Mouse (Mus musculus) activated CD4-positive, CD25-positive, alpha-beta regulatory T cell, adult 4 months (primary cell): ENCODE results near the gene Schip1. TPM values are rescaled to one million over a fixed set of nuclear protein-coding genes. Genes with fewer than 3 reads are reported as not detected.

Experiments used
- ATAC-seq: one replicate; pipeline ENCODE4 v1.8.0; 2017
- polyA plus RNA-seq, 2 experiments: library from polyadenylated mRNA; unstranded; fragments of 100-300 nt; shearing (Covaris generic); gene quantifications; one replicate each; pipeline ENCODE4 v1.2.1; 2017

The Schip1 gene
- polyA plus RNA-seq, 2 experiments from 2014 or later, result 0.22 TPM; not detected in 1

- no peak for ATAC-seq
Measured at GRCm38 (mm10) chr3:68513340-68514119, 448.9 kb downstream of the Schip1 start.

- ATAC-seq, result no peak
Measured at GRCm38 (mm10) chr3:68514120-68514497, 449.5 kb downstream of the Schip1 start.

GRCm38 (mm10) chr3:68514717-68515116 lies 450.1 kb downstream of the Schip1 start:
- ATAC-seq, result no peak

DNA sequence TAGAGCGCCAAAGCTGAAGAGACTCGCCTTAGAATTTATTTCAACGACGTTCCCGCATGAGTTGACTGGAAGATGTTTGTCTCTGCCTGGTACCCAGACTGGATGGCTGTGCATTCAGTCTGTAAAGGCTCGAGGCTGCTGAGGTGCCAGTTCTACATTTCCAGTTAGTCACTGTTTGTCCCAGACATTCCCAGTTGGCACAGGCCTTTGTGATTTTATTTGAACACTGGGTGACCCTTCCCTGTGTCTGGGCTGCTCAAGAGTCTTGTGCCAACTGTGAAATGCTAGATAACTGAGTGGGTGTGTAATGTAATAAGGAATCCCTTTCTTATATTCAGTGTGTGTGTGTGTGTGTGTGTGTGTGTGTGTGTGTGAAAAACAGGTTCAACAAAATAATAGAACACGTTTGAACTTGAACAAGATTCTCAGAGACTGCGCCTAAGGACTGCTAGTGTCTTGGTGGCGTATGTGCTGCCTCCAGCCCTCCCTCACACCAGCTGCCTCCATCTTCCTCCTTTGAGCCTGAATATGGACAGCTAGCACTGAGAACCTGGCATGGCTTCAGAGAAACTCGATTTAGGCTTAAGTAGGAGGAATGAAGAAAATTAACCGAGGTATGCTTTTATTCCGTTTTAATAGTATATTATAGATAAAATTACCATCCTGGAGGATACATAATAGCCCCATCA lies 451.9 kb downstream of the Schip1 start:
- no peak for ATAC-seq

- no peak for ATAC-seq
Measured at GRCm38 (mm10) chr3:68517236-68517635, 452.6 kb downstream of the Schip1 start.

GRCm38 (mm10) chr3:68518041-68518440 lies 453.4 kb downstream of the Schip1 start:
- ATAC-seq, result no peak

GRCm38 (mm10) chr3:68518586-68518985 lies 454.0 kb downstream of the Schip1 start:
- ATAC-seq, result no peak

DNA sequence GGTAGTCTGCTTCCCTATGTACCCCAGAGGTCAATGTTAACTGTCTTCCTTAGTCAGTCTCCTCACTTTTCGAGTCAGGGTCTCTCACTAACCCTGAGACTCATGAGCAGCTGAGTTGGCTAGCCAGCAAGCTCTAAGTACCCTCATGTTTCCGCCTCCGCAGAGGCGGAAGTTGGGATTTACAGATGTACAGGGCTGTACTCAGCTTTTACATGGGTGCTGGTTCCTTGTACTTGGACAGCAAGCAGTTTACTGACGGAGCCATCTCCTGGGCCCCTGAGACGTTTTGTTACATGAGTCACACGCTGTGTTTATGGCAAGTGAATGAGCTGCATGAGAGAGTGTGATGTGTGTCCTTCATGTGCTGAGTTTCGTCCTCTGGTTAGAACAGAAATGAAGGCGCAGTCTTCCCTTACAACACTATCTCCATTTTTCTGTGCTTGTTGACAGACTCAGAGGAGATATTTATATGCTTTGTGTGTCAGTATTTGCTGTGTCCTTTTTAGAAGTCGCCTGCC lies 460.8 kb downstream of the Schip1 start:
- no peak for ATAC-seq

GRCm38 (mm10) chr3:68526416-68526815 lies 461.8 kb downstream of the Schip1 start:
- no peak for ATAC-seq

DNA sequence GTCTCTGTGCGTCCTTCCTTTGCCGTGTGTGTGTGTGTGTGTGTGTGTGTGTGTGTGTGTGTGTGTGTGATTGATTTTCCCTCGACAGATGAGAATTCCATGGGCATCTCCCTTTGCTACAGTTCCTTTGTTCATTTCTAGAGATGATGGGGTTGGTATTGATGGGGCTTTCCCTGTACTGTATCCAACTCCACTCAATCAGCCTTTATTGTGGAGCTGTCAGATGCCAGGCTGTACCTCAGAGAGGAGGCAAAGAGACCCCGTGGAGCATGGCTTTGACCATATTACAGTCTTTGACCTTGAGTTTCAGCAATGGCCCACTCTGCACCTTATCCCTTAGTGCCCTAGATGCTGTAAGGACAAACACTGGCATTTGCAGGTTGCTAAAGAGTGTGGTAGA lies 462.6 kb downstream of the Schip1 start:
- no peak for ATAC-seq

DNA sequence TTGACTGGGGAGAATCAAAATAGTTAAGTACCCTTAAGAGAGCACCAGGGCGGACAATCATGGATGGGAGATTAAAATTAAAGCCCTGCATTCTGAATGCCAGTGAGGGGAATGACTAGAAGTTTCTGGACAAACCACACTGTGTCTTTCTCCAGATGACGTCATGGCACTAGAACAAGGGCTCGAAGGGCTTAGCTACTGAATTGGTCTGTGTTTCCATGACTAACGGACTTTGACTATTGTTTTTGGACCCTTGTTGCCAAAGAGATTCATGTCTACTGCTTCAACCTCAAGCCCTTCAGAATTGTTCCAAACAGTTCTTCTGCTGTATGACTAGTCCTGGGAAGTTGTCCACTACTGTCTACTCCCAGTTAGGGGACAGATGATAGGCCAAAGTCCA lies 467.3 kb downstream of the Schip1 start:
- no peak for ATAC-seq

- ATAC-seq, result no peak
Measured at GRCm38 (mm10) chr3:68534571-68535051, 470.0 kb downstream of the Schip1 start.

GRCm38 (mm10) chr3:68535160-68535728 lies 470.6 kb downstream of the Schip1 start:
- no peak for ATAC-seq

DNA sequence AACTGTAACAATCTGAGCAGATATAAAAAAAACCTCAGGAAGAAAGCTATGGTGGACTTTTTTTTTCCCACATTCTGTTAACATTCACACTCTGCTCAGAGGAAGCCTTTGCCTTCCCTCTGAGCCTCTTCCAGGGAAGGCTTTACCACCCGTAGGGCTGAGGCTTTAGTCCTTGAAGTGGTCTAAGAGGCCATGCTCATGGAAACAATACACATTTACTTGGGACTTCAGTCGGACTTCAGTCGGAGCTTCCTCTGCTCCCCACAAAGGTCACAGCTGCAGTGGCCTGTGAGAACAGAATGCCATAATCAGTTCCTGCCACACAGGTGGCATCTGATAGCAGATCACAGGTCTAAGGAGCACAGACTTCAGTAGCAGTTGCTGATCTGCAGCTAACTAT lies 471.5 kb downstream of the Schip1 start:
- no peak for ATAC-seq

- no peak for ATAC-seq
Measured at GRCm38 (mm10) chr3:68541688-68542087, 477.1 kb downstream of the Schip1 start.

GRCm38 (mm10) chr3:68542944-68543501 lies 478.4 kb downstream of the Schip1 start:
- no peak for ATAC-seq

DNA sequence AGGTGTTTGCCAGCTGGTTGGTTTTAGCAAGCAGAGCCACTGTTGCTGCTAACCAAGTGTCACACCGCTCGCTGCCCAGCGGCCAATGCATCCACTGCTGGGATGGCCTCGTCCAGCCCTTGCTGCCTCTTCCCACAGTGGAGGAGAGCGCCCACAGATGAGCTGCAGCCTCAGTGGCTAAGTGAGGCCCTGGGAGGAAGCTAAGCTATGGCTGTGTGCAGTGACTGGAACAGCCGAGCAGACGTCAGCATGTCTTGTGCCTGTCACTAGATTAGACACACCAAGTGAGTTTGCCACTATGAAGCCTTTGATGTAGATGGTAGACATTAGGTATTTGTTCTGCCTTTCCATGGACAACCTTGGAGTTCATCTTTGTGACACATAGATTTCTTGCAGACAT lies 480.2 kb downstream of the Schip1 start:
- no peak for ATAC-seq

DNA sequence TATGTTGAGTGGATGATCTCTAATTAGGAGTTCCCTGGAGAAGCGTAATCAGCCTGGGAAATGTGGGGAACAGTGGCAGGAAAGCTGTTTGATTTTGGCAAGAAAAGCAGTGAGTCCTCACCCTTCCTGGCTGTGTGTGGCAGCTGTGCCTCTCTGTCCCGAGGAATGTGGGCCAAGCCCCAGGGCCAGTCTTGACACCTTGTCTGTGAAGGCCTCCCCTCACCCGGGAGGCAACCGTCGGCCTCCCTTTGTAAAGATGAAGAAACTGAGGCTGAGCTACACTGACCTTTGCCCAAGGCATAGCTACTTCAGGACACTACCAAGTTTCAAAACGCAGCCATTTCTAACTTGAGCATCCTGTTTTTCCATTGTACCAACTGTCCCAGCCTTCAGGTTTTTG lies 481.3 kb downstream of the Schip1 start:
- ATAC-seq, result no peak

DNA sequence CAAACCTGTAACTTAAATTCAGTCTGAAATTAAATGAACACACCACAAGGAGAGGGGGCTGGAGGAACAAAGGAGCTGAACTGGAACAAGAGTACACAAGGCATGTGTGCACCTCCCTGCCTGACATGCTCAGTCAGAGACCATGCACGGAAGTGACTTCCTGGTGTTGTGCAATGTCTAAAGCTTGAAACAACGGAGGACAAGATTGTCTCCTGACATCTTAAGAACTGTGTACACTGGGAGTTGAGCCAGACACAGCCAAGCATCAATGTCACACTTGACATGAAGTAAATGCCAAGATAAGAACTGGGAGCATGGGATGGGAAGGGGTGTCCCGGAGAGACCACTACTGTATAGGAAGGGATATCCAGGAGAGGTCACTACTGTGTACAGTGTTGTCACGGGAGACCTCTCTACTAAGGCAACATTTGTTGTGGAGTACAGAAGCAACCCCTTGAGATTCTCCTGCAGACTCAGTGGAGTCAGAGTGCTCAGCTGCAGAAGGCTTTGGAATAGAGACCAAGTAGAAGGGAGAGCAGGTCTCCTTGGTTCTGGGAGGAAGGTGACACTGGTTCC lies 490.6 kb downstream of the Schip1 start:
- ATAC-seq, result no peak

DNA sequence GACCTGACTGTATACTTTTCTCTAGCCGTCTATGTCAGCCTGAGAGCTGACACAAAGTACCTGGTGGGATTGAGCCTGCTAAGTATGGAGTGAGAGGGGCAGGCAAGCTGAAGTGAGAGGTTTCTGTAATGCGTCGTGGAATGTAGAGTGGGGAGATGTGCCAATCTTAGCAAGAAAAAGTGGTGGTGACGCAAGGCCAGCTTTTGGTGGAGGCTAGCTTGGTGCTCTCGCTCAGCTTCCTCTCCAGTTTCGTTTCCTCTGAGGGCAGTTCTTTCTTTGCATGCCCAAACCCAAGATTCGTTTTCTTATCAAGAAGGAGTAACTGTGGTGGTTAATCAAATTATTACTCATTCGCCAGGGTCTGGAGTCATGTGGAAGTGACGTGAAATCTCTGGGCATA lies 492.3 kb downstream of the Schip1 start:
- ATAC-seq, result no peak

DNA sequence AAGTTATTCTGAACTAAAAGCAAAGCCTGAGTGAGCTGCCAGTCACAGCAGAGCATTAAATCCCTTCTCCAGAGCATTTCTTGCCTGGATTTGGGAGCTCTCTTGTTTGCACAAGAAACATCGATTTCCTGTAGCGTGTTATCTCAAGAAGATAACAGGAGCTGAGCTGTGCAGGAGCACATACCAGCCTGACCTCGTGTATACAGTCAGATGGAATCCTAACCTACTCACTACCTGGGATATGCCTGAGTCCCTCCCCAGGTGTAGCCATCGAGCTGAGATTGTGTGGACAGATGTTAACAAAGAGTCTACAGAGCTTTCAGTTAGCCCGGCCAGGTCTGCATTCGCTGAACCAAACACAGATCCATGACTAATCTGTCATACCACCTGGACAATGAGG lies 494.1 kb downstream of the Schip1 start:
- ATAC-seq, result no peak

DNA sequence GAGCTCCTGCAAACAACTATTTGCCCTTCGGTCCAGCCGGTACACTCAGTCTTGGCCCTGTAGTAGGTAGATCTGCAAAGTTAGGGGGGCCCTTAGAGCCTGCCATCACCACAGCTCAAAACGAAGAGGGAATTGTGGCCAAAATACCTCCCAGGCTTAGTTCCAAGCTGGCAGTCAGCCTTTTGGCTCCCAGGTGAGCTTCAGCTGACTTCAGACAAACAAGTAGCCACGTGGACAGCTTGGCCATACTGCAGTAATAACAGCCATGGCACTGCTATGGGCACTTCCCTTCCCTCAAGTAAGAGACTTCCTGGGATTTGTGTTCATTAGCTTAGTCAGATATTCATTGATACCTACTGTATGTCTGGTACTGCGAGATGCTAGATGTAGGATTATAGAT lies 495.5 kb downstream of the Schip1 start:
- no peak for ATAC-seq

DNA sequence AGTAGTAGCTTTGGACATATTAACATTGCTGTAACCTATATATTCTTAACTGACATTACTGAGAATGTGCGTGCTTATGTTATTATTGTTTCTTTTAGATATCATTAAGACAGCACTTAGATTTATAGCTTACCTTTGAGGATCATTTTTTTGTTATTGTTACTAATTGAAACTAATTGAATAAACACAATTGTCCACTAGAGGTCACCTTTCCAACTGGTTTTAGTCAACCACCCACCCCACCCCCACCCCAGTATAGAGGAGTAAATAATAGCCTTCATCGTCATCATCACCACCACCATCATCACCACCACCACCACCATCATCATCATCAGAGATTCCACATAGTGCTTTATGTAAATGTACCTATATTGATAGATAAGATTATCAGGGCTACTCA lies 498.2 kb downstream of the Schip1 start:
- no peak for ATAC-seq
